9 mouse cellular contexts compared by ENCODE assay signal in genomic region chr11:68982639-68983369, GRCm38 (mm10). TPM values are rescaled to one million over a fixed set of nuclear protein-coding genes. Genes with fewer than 3 reads are reported as not detected.
DNase-seq lines count a peak whose midpoint lies in the region; ATAC-seq and TF ChIP-seq lines count a peak whose summit lies in the region.
"Had no signal": no experiment of that assay in that cellular context is flagged by ENCODE, and none has a peak within 500 bp of the region (broad histone marks: within the 10 kb centered on the region; RNA-seq: fewer than 3 reads in every experiment).

No protein-coding gene starts in this region.

- intact Hi-C loops in left cerebral cortex, postnatal 4 days (cut with DNase I), result loop anchor here (5.0 kb wide), 1 partner anchor 81 kb away; the partner anchor contains the start of gene Rpl26

- peak; percentile 82 for DNase-seq in hindbrain, embryonic 10.5 days (ENCODE audit: low spot score)
- DNase-seq in cerebellum, adult 9-11 months, result peak; percentile 69
- peak; percentile 58 for DNase-seq in gastrocnemius, adult 18-20 months (ENCODE audit: low spot score)
- DNase-seq in left cerebral cortex, postnatal 4 days, result peak; percentile 83
- peak; percentile 83 for DNase-seq in midbrain, postnatal 0 days (ENCODE audit: low spot score)
- peak; percentile 79 for DNase-seq in splenic B cell, adult 2 months (ENCODE audit: low read depth, low spot score)

- ATAC-seq in hindbrain, embryonic 12.5 days (ENCODE audit: low FRiP score), result no peak
- peak; percentile 23; the same call in 1 of the 2 replicates for ATAC-seq in intestine, postnatal 0 days
- peak; percentile 47; the same call in 1 of the 2 replicates for ATAC-seq in midbrain, postnatal 0 days (ENCODE audit: low FRiP score)

- no peaks in the 10 kb centered on the region for H3K4me1 ChIP-seq in hindbrain, embryonic 10.5 days (replicated peaks)
- no peaks in the 10 kb centered on the region for H3K4me1 ChIP-seq in hindbrain, embryonic 12.5 days
- no peaks in the 10 kb centered on the region for H3K4me1 ChIP-seq in intestine, postnatal 0 days (replicated peaks; ENCODE audit: control insufficient read depth, insufficient read depth, low read length)
- H3K4me1 ChIP-seq in midbrain, postnatal 0 days (ENCODE audit: insufficient read depth, low read length), result no peaks in the 10 kb centered on the region
- H3K4me1 ChIP-seq: neural tube, embryonic 12.5 days had no signal

- no peaks in the 10 kb centered on the region for H3K9me3 ChIP-seq in hindbrain, embryonic 10.5 days
- no peaks in the 10 kb centered on the region for H3K9me3 ChIP-seq in hindbrain, embryonic 12.5 days (replicated peaks)
- no peaks in the 10 kb centered on the region for H3K9me3 ChIP-seq in intestine, postnatal 0 days (ENCODE audit: control insufficient read depth)
- no peaks in the 10 kb centered on the region for H3K9me3 ChIP-seq in midbrain, postnatal 0 days (ENCODE audit: low read length)
- H3K9me3 ChIP-seq: neural tube, embryonic 12.5 days had no signal

- no peak overlapping the region for H3K27ac ChIP-seq in hindbrain, embryonic 10.5 days
- no peak overlapping the region for H3K27ac ChIP-seq in hindbrain, embryonic 12.5 days
- no peak overlapping the region for H3K27ac ChIP-seq in intestine, postnatal 0 days (ENCODE audit: low read depth, low read length)
- H3K27ac ChIP-seq in midbrain, postnatal 0 days (ENCODE audit: low read depth, low read length), result no peak overlapping the region
- H3K27ac ChIP-seq: neural tube, embryonic 12.5 days had no signal

- peak; percentile 94 for TF ChIP-seq CTCF in intestine, postnatal 0 days (IDR thresholded peaks at IDR 0.05; ENCODE audit: low read depth)
- TF ChIP-seq CTCF in midbrain, postnatal 0 days (IDR thresholded peaks at IDR 0.05), result peak; percentile 95

- no peaks in the 10 kb centered on the region for H3K27me3 ChIP-seq in hindbrain, embryonic 10.5 days (ENCODE audit: insufficient read depth, poor library complexity, severe bottlenecking)
- no peaks in the 10 kb centered on the region for H3K27me3 ChIP-seq in hindbrain, embryonic 12.5 days
- H3K27me3 ChIP-seq in intestine, postnatal 0 days (replicated peaks; ENCODE audit: control insufficient read depth, insufficient read depth, low read length), result no peaks in the 10 kb centered on the region
- H3K27me3 ChIP-seq in midbrain, postnatal 0 days (ENCODE audit: insufficient read depth, low read length), result no peaks in the 10 kb centered on the region
- no peaks in the 10 kb centered on the region for H3K27me3 ChIP-seq in splenic B cell, adult 2 months (ENCODE audit: control insufficient read depth, insufficient read depth, low read length, poor library complexity, severe bottlenecking)
- H3K27me3 ChIP-seq: neural tube, embryonic 12.5 days had no signal

- no peak overlapping the region for H3K4me2 ChIP-seq in hindbrain, embryonic 12.5 days (replicated peaks)
- no peak overlapping the region for H3K4me2 ChIP-seq in intestine, postnatal 0 days (replicated peaks; ENCODE audit: low read depth)
- no peak overlapping the region for H3K4me2 ChIP-seq in midbrain, postnatal 0 days (ENCODE audit: low read depth, low read length, poor library complexity, severe bottlenecking)
- H3K4me2 ChIP-seq: neural tube, embryonic 12.5 days had no signal

- 30% methylated on average over 4 of the region's 4 CpGs for WGBS in hindbrain, embryonic 10.5 days
- 22% methylated on average over 4 of the region's 4 CpGs for whole genome bisulfite sequencing in hindbrain, embryonic 12.5 days
- 27% methylated on average over 4 of the region's 4 CpGs for WGBS in intestine, postnatal 0 days
- 30% methylated on average over 4 of the region's 4 CpGs for WGBS in midbrain, postnatal 0 days

- H3K9ac ChIP-seq in hindbrain, embryonic 12.5 days, result no peak overlapping the region
- no peak overlapping the region for H3K9ac ChIP-seq in intestine, postnatal 0 days (ENCODE audit: low read depth, low read length)
- no peak overlapping the region for H3K9ac ChIP-seq in midbrain, postnatal 0 days (replicated peaks; ENCODE audit: low read length, poor library complexity, severe bottlenecking)
- H3K9ac ChIP-seq: neural tube, embryonic 12.5 days had no signal

- no peak overlapping the region for H3K4me3 ChIP-seq in hindbrain, embryonic 10.5 days
- H3K4me3 ChIP-seq in hindbrain, embryonic 12.5 days, result no peak overlapping the region
- no peak overlapping the region for H3K4me3 ChIP-seq in intestine, postnatal 0 days (ENCODE audit: low read depth, low read length)
- H3K4me3 ChIP-seq in midbrain, postnatal 0 days (ENCODE audit: low read depth, low read length), result no peak overlapping the region
- H3K4me3 ChIP-seq: neural tube, embryonic 12.5 days had no signal

- H3K36me3 ChIP-seq in hindbrain, embryonic 10.5 days, result peaks cover 25% of the 10 kb centered on the region
- peaks cover 14% of the 10 kb centered on the region for H3K36me3 ChIP-seq in hindbrain, embryonic 12.5 days
- H3K36me3 ChIP-seq in intestine, postnatal 0 days (ENCODE audit: control insufficient read depth, insufficient read depth), result peaks cover 4% of the 10 kb centered on the region
- peaks cover 7% of the 10 kb centered on the region for H3K36me3 ChIP-seq in midbrain, postnatal 0 days (ENCODE audit: insufficient read depth, low read length)
- H3K36me3 ChIP-seq in splenic B cell, adult 2 months (ENCODE audit: control insufficient read depth, insufficient read depth, low read length, poor library complexity, severe bottlenecking), result peaks cover 2% of the 10 kb centered on the region; the same call in 1 of the 2 replicates

RNA-seq across cellular contexts. Expression of gene Rangrf, which starts 7.8 kb away (rescaled TPM):
- 69.7 and 78.1 TPM in 2 replicates for polyA plus RNA-seq in hindbrain, embryonic 10.5 days (2016; fragmentation: Nextera tagmentation; extraction: Ambion mirVana)
- 34.4 and 38.3 TPM in 2 replicates for polyA plus RNA-seq in hindbrain, embryonic 12.5 days (2016; fragmentation: Nextera tagmentation; extraction: Ambion mirVana)
- 10 to 100 TPM; 59.5 to 62.4 TPM for total RNA-seq in gastrocnemius, adult 18-20 months (2021)
- polyA plus RNA-seq in intestine, postnatal 0 days (2015; fragmentation: Nextera tagmentation; extraction: Ambion mirVana), result 13.6 and 16.5 TPM in 2 replicates
- 10 to 100 TPM; 16.4 to 23.8 TPM for total RNA-seq in left cerebral cortex, postnatal 4 days (2021)
- 12.0 and 25.0 TPM in 2 replicates for total RNA-seq in midbrain, postnatal 0 days (2014; rRNA removed)
- polyA plus RNA-seq in midbrain, postnatal 0 days (2015; fragmentation: Nextera tagmentation; extraction: Ambion mirVana), result 18.9 and 20.2 TPM in 2 replicates

RNA-seq across cellular contexts. Expression of gene Slc25a35, which starts 14.9 kb away (rescaled TPM):
- polyA plus RNA-seq in hindbrain, embryonic 10.5 days (2016; fragmentation: Nextera tagmentation; extraction: Ambion mirVana), result 2.0 and 2.5 TPM in 2 replicates
- 2.3 TPM in 2 replicates for polyA plus RNA-seq in hindbrain, embryonic 12.5 days (2016; fragmentation: Nextera tagmentation; extraction: Ambion mirVana)
- total RNA-seq in gastrocnemius, adult 18-20 months (2021), result 1 to 10 TPM; 4.8 to 5.2 TPM
- 1.9 and 2.3 TPM in 2 replicates for polyA plus RNA-seq in intestine, postnatal 0 days (2015; fragmentation: Nextera tagmentation; extraction: Ambion mirVana)
- 1 to 10 TPM; 1.1 to 2.0 TPM for total RNA-seq in left cerebral cortex, postnatal 4 days (2021)
- 0.93 and 1.4 TPM in 2 replicates for total RNA-seq in midbrain, postnatal 0 days (2014; rRNA removed)
- polyA plus RNA-seq in midbrain, postnatal 0 days (2015; fragmentation: Nextera tagmentation; extraction: Ambion mirVana), result 1.5 and 2.0 TPM in 2 replicates

RNA-seq across cellular contexts. Expression of gene Pfas, which starts 25.5 kb away (rescaled TPM):
- polyA plus RNA-seq in hindbrain, embryonic 10.5 days (2016; fragmentation: Nextera tagmentation; extraction: Ambion mirVana), result 40.6 and 57.3 TPM in 2 replicates
- 27.8 and 31.0 TPM in 2 replicates for polyA plus RNA-seq in hindbrain, embryonic 12.5 days (2016; fragmentation: Nextera tagmentation; extraction: Ambion mirVana)
- 1 to 10 TPM; 7.0 to 9.6 TPM for total RNA-seq in gastrocnemius, adult 18-20 months (2021)
- 6.4 and 7.2 TPM in 2 replicates for polyA plus RNA-seq in intestine, postnatal 0 days (2015; fragmentation: Nextera tagmentation; extraction: Ambion mirVana)
- 10 to 100 TPM; 35.3 to 36.6 TPM for total RNA-seq in left cerebral cortex, postnatal 4 days (2021)
- 28.3 and 28.7 TPM in 2 replicates for total RNA-seq in midbrain, postnatal 0 days (2014; rRNA removed)
- polyA plus RNA-seq in midbrain, postnatal 0 days (2015; fragmentation: Nextera tagmentation; extraction: Ambion mirVana), result 13.9 and 14.1 TPM in 2 replicates

RNA-seq across cellular contexts. Expression of gene Arhgef15, which starts 25.5 kb away (rescaled TPM):
- polyA plus RNA-seq in hindbrain, embryonic 10.5 days (2016; fragmentation: Nextera tagmentation; extraction: Ambion mirVana), result 7.9 and 8.6 TPM in 2 replicates
- 8.5 TPM in 2 replicates for polyA plus RNA-seq in hindbrain, embryonic 12.5 days (2016; fragmentation: Nextera tagmentation; extraction: Ambion mirVana)
- total RNA-seq in gastrocnemius, adult 18-20 months (2021), result 1 to 10 TPM; 5.8 to 9.7 TPM
- 2.6 and 3.4 TPM in 2 replicates for polyA plus RNA-seq in intestine, postnatal 0 days (2015; fragmentation: Nextera tagmentation; extraction: Ambion mirVana)
- 10 to 100 TPM; 17.6 to 19.9 TPM for total RNA-seq in left cerebral cortex, postnatal 4 days (2021)
- 23.3 and 50.8 TPM in 2 replicates for total RNA-seq in midbrain, postnatal 0 days (2014; rRNA removed)
- 27.6 and 34.3 TPM in 2 replicates for polyA plus RNA-seq in midbrain, postnatal 0 days (2015; fragmentation: Nextera tagmentation; extraction: Ambion mirVana)

RNA-seq across cellular contexts. Expression of gene Ctc1, which starts 32.9 kb away (rescaled TPM):
- polyA plus RNA-seq in hindbrain, embryonic 10.5 days (2016; fragmentation: Nextera tagmentation; extraction: Ambion mirVana), result 89.8 and 90.9 TPM in 2 replicates
- 64.8 and 66.4 TPM in 2 replicates for polyA plus RNA-seq in hindbrain, embryonic 12.5 days (2016; fragmentation: Nextera tagmentation; extraction: Ambion mirVana)
- 1 to 10 TPM; 9.4 to 9.5 TPM for total RNA-seq in gastrocnemius, adult 18-20 months (2021)
- polyA plus RNA-seq in intestine, postnatal 0 days (2015; fragmentation: Nextera tagmentation; extraction: Ambion mirVana), result 9.4 and 10.7 TPM in 2 replicates
- total RNA-seq in left cerebral cortex, postnatal 4 days (2021), result 10 to 100 TPM; 60.8 to 64.7 TPM
- 60.0 and 67.7 TPM in 2 replicates for total RNA-seq in midbrain, postnatal 0 days (2014; rRNA removed)
- 46.8 and 53.4 TPM in 2 replicates for polyA plus RNA-seq in midbrain, postnatal 0 days (2015; fragmentation: Nextera tagmentation; extraction: Ambion mirVana)
